Mouse (Mus musculus): ENCODE data around the gene Myo6. TPM values are rescaled to one million over a fixed set of nuclear protein-coding genes. Genes with fewer than 3 reads are reported as not detected.

Myo6 gene
- polyA plus RNA-seq, 2 experiments, result 1.8 to 2.3 TPM

DNA sequence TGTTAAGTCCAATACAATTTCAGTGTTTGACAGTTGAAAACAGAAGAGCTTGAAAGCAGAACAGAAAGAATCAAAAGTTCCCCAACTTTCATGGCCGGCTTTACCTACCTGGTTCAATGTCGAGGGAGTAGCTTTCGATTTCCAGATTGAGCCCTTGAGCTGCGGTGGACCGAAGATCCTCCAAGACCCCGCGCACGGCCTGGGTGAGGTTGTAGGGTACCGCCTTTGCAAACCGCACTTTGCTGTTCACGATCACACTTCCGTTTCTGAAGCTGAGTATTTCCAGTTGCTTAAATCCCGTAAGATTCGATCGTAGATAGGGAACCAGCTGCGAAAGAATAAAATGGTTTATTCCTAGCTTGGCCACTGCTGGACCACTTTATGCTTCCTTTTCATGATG is 176.9 kb downstream of the Myo6 start:
- Histone ChIP-seq H3K27me3 (ENCODE audit: control insufficient read depth, insufficient read depth, low read length) (no peaks in the 10 kb centered on the region), H3K4me1 (replicated peaks; ENCODE audit: control insufficient read depth in 2 of 2, insufficient read depth in 2 of 2, low read length in 1 of 2) (no peaks in the 10 kb centered on the region), H3K27ac (no peak overlapping the region), H3K36me3 (replicated peaks; ENCODE audit: control insufficient read depth, insufficient read depth, low read depth) (no peaks in the 10 kb centered on the region), H3K4me3 (ENCODE audit: insufficient read depth in 1 of 2, low read depth in 2 of 2, low read length in 2 of 2) (no peak overlapping the region), H3K9ac (replicated peaks) (no peak overlapping the region), H3K4me2 (ENCODE audit: low read depth) (no peak overlapping the region), H3K9me3 (ENCODE audit: control insufficient read depth, low read length) (no peaks in the 10 kb centered on the region)
- WGBS (ENCODE audit: insufficient replicate concordance), result 87% methylated on average over 16 of the region's 16 CpGs
- ATAC-seq (ENCODE audit: insufficient read depth) (no peak), DNase-seq (ENCODE audit: low read depth in 3 of 3, low spot score in 3 of 3) (no peak)
- TF ChIP-seq EP300 (IDR thresholded peaks at IDR 0.05; ENCODE audit: low read depth) (no peak), CTCF (IDR thresholded peaks at IDR 0.05; ENCODE audit: low read depth) (no peak)

DNA sequence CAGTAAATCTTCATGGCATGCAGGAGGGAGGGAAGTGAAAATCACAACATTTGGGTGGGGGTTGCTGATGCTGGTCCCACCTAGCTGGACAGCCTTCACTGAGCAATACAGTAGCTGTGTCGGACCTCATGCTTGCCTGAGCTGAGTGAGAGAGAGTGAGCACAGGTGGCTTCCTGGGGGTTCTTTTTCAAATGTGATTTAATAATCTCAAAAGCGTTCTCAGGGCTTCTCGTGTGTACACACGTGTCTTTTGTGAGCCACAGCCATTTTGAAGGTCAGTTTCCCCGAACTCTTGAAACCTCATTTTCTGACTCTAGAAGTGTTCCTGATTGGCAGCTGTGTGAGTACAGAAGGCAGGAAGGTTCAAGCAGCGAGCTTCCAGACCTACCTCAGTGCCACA is 177.7 kb downstream of the Myo6 start:
- WGBS (ENCODE audit: insufficient replicate concordance), result 53% methylated on average over 6 of the region's 6 CpGs
- H3K36me3 ChIP-seq (replicated peaks; ENCODE audit: control insufficient read depth, insufficient read depth, low read depth), result no peaks in the 10 kb centered on the region
- no peak overlapping the region for H3K9ac ChIP-seq (replicated peaks)
- ATAC-seq (ENCODE audit: insufficient read depth) (no peak), DNase-seq (ENCODE audit: low read depth in 3 of 3, low spot score in 3 of 3) (no peak)
- H3K9me3 ChIP-seq (ENCODE audit: control insufficient read depth, low read length), result no peaks in the 10 kb centered on the region
- H3K4me1 ChIP-seq (replicated peaks; ENCODE audit: control insufficient read depth in 2 of 2, insufficient read depth in 2 of 2, low read length in 1 of 2), result no peaks in the 10 kb centered on the region
- no peak overlapping the region for H3K27ac ChIP-seq
- H3K4me3 ChIP-seq (ENCODE audit: insufficient read depth in 1 of 2, low read depth in 2 of 2, low read length in 2 of 2), result no peak overlapping the region
- H3K27me3 ChIP-seq (ENCODE audit: control insufficient read depth, insufficient read depth, low read length), result no peaks in the 10 kb centered on the region
- TF ChIP-seq EP300 (IDR thresholded peaks at IDR 0.05; ENCODE audit: low read depth) (no peak), CTCF (IDR thresholded peaks at IDR 0.05; ENCODE audit: low read depth) (no peak)
- no peak overlapping the region for H3K4me2 ChIP-seq (ENCODE audit: low read depth)

DNA sequence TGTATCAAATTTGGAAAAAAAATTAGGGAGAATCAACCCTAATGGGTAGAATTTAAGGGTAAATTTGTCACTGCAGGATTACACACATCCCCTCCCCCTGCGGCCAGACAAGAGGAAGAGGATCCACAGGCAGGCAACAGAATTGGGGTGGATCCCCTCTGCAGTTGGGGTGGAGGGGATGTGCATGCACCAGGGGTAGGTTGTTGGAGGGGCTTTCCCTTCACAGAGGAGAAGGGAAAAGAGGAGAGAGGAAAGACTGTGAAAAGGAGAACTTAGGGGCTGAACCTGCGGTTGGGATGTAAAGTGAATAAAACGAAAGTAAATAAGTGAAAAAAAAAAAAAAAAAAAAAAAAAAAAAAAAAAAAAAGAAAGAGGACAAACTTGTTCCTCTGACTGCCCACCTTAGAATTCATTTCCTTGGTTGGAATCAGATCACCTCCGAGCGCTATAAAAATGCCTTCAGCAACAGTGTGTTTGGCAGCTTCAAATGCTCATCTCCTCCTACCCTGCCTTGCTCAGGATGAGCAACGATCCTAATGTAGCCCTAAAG is 179.7 kb downstream of the Myo6 start:
- H3K27ac ChIP-seq, result no peak overlapping the region
- no peak overlapping the region for H3K9ac ChIP-seq (replicated peaks)
- H3K9me3 ChIP-seq (ENCODE audit: control insufficient read depth, low read length), result no peaks in the 10 kb centered on the region
- no peak overlapping the region for H3K4me3 ChIP-seq (ENCODE audit: insufficient read depth in 1 of 2, low read depth in 2 of 2, low read length in 2 of 2)
- no peaks in the 10 kb centered on the region for H3K4me1 ChIP-seq (replicated peaks; ENCODE audit: control insufficient read depth in 2 of 2, insufficient read depth in 2 of 2, low read length in 1 of 2)
- DNase-seq (ENCODE audit: low read depth in 3 of 3, low spot score in 3 of 3) (no peak), ATAC-seq (ENCODE audit: insufficient read depth) (no peak)
- no peaks in the 10 kb centered on the region for H3K27me3 ChIP-seq (ENCODE audit: control insufficient read depth, insufficient read depth, low read length)
- TF ChIP-seq EP300 (IDR thresholded peaks at IDR 0.05; ENCODE audit: low read depth) (no peak), CTCF (IDR thresholded peaks at IDR 0.05; ENCODE audit: low read depth) (no peak)
- 59% methylated on average over 6 of the region's 6 CpGs for WGBS (ENCODE audit: insufficient replicate concordance)
- H3K36me3 ChIP-seq (replicated peaks; ENCODE audit: control insufficient read depth, insufficient read depth, low read depth), result no peaks in the 10 kb centered on the region
- H3K4me2 ChIP-seq (ENCODE audit: low read depth), result no peak overlapping the region

DNA sequence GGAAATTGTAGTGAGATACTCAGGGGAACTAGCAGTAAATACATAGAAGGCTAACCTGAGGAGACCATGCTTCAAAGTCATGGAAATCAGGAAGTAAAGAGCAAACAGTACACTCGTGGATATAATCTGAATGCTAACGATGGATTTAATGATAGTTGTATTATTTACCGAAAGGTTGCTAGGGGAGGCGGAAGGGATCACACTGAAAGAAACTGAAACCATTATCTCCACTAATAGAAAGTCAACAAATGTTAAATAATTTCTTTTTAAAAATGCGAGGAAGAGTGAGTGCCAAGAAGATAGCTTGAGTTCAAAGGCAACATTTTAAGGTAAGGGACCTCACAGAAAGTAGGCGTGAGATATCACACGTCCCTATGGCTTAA is 186.5 kb downstream of the Myo6 start:
- no peak for ATAC-seq (ENCODE audit: insufficient read depth)
- 47% methylated on average over 7 of the region's 7 CpGs for WGBS (ENCODE audit: insufficient replicate concordance)
- DNase-seq (ENCODE audit: low read depth in 3 of 3, low spot score in 3 of 3), result no peak
- no peak overlapping the region for H3K27ac ChIP-seq
- H3K4me2 ChIP-seq (ENCODE audit: low read depth), result no peak overlapping the region
- H3K36me3 ChIP-seq (replicated peaks; ENCODE audit: control insufficient read depth, insufficient read depth, low read depth), result no peaks in the 10 kb centered on the region
- H3K4me3 ChIP-seq (ENCODE audit: insufficient read depth in 1 of 2, low read depth in 2 of 2, low read length in 2 of 2), result no peak overlapping the region
- no peaks in the 10 kb centered on the region for H3K9me3 ChIP-seq (ENCODE audit: control insufficient read depth, low read length)
- TF ChIP-seq EP300 (IDR thresholded peaks at IDR 0.05; ENCODE audit: low read depth), result no peak
- TF ChIP-seq CTCF (IDR thresholded peaks at IDR 0.05; ENCODE audit: low read depth), result no peak
- H3K4me1 ChIP-seq (replicated peaks; ENCODE audit: control insufficient read depth in 2 of 2, insufficient read depth in 2 of 2, low read length in 1 of 2), result no peaks in the 10 kb centered on the region
- H3K27me3 ChIP-seq (ENCODE audit: control insufficient read depth, insufficient read depth, low read length), result no peaks in the 10 kb centered on the region
- no peak overlapping the region for H3K9ac ChIP-seq (replicated peaks)

DNA sequence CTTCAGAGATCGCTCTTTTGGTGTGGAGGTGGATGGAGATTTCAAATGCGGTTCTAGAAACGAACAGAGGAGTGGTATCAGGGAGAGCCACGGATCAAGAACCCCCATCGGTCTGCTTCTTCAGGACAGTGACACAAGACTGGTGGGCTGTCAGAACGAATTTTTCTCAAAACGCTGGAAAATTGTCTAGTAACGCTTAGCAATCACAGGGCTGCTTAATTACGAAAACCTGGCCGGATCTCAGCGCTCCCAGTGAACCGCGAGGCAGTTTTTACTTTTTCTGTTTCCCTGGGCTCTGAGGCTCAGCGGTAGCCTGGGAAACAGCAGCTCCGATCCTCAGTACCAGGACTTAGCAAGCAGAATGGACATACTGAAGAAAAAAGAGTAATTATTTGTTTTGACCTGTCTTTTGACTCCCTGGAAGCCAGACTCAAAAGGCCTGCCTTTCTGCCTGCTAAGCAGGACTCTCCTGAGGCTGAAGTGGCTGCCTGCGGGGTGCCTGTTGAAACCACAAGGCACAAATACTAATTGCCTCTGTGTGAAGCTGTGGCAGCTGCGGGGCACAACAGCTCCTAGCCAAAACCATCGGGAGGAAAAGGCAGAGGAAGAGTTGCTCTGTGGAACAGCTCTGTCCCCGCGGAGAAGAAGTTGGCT is 187.0 kb downstream of the Myo6 start:
- no peaks in the 10 kb centered on the region for H3K36me3 ChIP-seq (replicated peaks; ENCODE audit: control insufficient read depth, insufficient read depth, low read depth)
- H3K4me3 ChIP-seq (ENCODE audit: insufficient read depth in 1 of 2, low read depth in 2 of 2, low read length in 2 of 2), result no peak overlapping the region
- no peak overlapping the region for H3K27ac ChIP-seq
- no peaks in the 10 kb centered on the region for H3K9me3 ChIP-seq (ENCODE audit: control insufficient read depth, low read length)
- H3K27me3 ChIP-seq (ENCODE audit: control insufficient read depth, insufficient read depth, low read length), result no peaks in the 10 kb centered on the region
- TF ChIP-seq CTCF (IDR thresholded peaks at IDR 0.05; ENCODE audit: low read depth), result no peak
- 41% methylated on average over 20 of the region's 20 CpGs for WGBS (ENCODE audit: insufficient replicate concordance)
- DNase-seq (ENCODE audit: low read depth in 3 of 3, low spot score in 3 of 3) (no peak), ATAC-seq (ENCODE audit: insufficient read depth) (no peak)
- no peak overlapping the region for H3K4me2 ChIP-seq (ENCODE audit: low read depth)
- no peaks in the 10 kb centered on the region for H3K4me1 ChIP-seq (replicated peaks; ENCODE audit: control insufficient read depth in 2 of 2, insufficient read depth in 2 of 2, low read length in 1 of 2)
- no peak overlapping the region for H3K9ac ChIP-seq (replicated peaks)

All from liver, embryonic 14.5 days (tissue).